Mouse (Mus musculus) MN1 (cell line): Measurements from ENCODE around the gene Gm48552.

Source experiments
- DNase-seq: peaks from one replicate; pipeline ENCODE4 v3.0.0-alpha.2; 2016; ENCODE audit warnings: low spot score

Gm48552 gene

DNA sequence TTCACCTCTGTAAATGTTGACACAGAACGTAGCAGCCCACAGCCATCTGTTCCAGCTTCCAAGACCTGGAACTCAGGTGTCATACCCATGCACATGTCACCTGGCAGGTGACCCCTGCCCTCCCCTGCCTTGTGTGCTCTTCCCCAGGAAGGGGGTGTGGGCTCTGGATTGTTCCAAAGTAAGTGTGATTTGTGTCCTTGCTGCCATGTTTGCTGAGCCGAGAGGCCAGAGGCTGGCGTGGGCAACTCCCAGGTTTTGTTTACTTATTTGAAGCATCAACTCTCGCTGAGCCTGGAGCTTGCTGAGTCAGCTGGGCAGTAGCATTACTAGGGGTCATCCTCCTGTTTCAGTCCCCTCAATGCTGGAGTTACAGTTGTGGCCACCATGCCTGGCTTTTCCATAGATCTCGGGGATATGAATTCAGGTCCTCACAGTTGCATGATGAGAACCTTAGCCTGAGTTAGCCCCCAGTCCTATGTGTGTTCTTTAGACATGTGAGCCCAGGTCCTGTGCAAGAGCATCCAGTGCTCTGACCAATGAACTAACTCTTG, at the start of gene Gm48552:
Gene Gm48552 (plus strand): TSS at position 501 of the 551 bp plus-strand sequence.
- DNase-seq = no peak

DNA sequence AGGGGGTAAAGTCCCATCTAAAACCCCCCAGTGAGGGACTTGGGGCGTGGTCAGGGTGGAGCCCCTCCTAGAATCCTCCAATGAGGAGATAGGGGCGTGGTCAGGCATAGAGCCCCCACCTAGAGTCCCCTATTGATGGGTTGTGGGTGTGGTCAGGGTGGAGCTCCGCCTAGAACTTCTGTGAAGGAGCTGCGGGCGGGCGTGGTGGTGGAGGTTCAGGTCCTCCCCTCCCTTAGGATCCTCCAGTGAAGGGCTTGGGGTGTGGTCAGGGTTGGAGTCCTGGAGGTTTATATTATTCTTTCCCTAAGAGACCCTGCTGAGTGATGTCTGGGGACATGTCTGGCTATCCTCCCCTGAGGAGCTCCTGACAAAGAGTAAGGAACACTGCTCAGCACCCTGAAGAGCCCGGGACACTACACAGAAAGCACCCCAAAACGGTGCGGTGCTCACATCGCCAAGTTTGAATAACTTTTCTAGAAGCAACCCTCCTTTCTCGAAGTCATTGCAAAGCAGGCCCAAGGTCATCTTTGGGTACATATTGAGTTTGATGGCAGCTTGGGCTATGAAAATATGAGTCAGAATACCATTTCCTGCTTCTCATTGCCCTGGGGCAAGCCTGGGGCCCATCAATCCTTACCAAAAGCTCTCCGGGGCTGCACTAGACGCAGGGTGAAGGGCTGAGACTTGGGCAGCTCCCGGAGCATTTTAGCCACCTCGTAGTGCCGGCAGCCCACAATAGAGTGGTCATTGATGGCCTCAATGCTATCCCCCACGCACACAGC, 48.1 kb upstream of the Gm48552 start:
- DNase-seq = no peak

DNA sequence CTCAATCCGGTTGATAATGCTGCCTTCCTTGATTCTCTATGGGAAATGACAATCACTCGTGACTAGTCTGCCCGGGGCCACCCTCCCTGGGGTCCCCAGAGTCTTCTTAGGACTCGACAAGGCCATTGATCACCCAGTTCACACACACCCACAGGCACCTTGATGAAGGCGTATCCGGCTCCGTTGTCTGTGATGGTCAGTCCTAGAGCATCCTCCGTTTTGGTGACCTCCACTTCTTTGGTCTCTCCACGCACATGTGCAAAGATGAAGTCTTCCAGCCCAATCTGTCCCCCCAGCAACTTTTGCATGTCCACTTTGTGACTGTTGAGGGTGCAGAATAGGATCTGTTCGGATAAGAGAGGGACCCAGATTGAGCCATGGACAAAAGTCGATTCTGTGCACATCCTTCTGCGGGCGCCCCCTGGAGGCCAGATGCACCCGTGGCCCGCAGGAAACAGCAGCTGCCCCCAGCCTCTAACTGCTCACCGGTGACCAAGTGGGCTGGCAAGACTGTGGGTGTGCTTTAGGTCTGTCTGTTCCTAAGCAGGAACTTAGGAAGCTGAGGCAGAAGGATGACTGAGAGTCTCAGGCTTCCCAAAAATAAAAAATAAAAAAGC, 47.4 kb upstream of the Gm48552 start:
- DNase-seq = peak; percentile 55

DNA sequence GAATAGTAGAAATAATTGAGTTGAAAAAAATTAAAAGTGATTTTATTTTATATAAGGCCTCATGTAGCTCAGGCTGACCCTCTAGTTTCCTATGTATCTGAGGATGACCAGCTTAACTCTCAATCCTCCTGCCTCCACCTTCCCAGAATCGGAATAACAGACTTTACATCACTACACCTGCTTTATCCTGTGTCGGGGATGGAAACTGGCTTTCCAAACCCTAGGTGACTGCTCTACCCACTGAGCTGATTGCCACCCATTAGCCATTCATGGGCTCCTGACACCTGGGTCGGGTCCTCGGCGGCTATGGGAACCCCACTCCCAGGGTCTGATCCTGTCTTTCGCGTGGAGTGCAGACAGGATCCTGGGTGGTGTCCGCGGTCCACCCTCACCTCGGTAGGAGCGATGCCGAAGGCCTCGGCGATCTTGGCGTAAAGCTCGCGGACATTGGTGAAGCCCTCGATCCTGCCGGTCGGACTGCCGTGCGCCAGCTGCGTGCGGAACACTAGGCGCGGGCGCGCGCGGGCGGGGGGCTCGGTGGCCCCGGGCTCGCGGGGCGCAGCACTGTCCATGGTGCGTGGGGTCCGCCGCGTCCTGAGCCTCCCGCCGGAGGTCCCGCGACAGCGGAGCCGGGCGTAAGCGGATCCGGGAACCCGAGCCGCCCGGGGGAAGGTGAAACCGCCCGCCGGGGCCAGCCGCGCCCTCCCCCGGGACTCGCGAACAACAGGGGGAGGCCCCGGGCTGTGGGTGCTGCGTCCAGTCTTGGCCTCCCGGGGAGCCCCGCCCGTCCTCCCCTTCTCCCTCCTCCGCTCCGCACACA, 45.9 kb upstream of the Gm48552 start, which contains the start of gene Gipc3:
Gene Gipc3 (minus strand): TSS at position 581 of the 820 bp plus-strand sequence.
- no peak for DNase-seq

DNA sequence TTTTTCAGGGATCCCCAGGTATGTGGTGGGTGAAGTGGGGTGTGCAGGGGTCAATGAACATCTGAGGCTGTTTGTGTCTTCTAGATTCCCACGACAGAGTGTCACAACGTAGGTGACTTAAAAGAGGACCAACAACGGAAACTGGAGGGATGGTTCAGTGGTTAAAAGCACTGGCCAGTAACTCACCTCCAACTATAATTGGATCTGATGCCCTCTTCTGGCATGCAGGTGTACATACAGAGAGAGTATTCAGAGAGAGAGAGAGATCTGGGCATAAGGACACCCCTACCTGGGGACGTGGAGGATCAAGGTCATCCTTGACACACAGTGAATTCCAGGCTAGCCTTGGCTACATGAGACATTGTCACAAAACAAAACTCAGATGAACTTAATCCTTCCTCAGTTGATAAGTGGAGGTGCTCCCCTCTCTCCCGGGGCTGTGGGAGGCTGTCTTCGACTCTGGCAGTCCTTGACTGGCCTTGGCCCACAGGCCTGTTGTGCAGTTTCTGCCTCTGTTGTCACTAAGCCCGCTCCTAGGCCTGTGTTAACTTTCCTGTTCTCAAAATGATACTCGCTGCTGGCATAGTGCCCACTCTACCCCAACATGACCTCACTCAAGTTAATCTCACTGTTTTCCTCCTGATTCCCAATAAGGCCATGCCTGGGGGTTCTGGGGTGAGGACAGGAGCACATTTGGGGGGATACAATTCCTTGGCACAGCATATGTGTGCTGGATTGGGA, 44.2 kb upstream of the Gm48552 start:
- DNase-seq = no peak

DNA sequence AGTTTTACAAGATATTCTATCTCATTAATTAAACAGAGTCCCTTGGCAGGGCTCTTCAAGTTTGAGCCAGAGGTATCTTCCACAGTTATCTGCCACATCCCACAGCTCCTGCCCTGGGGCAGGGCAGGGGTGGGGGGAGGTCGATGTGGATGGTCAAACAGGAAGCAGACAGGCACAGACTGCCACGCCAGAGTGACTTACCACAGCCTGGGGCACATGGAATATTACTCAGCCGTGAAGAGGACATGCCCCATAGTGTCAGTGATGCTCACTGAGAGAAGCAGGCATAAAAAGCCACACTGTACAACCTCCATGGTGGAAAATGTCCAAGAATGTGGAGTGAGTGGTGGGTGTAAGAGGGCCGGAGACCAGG, 43.7 kb upstream of the Gm48552 start:
- DNase-seq = no peak

DNA sequence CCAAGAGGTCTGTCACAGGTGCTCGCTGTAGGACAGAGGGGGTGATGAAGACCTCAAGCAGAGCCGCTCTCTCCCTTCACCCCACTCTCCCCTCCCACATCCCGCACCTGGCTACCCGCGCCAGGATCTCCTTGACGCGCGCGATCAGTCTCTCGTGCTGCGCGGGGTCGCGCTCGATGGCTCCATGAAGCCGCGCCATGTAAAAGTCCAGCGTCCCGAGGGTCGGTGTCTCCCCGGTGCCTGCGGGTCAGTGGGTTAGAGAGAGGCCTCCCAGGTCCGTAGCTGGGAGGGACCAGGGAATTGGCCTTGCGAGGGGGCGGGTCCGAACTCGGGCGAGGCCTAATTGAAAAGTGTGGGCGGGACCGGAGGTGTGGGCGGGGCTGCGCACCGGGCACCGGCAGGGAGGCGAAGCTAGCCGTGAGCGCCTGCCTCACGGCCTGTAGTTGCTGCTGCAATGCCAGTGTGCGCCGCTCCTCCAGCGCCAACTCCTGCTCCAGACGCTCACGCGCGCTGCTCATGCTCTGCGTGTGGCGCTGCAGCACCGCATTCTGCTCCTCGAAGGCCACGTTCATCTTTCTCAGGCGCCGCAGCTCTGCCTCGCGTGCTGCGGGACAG, 42.2 kb upstream of the Gm48552 start:
- DNase-seq = no peak

DNA sequence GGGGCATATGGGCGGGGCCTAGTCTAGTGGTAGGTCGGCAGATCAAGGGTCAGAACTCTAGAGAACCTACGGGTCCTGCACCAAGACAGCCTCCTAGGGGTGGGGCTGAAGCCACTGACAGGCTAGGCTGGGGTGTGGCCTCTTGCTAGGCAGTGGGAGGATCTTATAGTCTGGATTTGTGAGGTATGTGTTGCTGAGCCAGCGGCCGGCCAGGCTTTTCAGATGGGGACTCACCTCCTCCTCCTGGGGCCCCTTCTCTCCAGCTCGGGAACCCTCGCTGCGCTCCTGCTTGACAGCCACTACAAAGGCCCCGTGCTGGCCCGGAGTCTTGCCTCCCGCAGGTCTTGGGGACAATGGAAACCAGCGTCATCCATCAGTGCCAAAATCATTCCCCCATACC, 39.7 kb upstream of the Gm48552 start:
- peak; percentile 73 for DNase-seq

DNA sequence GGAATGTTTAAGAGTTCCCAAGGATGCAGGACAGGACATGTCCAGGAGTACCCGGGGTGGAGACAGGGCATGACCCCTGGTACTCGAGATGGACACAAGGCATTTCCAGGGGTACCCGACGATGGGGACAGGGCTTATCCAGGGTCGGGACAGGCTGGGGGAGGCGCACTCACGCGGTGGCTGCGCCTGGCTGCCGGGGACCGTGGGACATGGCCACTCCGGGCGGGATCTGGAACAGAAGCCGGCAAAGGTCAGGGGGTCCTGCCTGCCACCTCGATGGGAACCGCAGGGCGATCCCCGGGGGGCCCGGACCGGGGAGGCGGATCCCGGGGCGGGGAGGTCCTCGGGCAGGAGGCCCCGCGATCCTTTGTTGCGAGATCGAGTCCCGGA, 38.8 kb upstream of the Gm48552 start:
- DNase-seq = no peak

DNA sequence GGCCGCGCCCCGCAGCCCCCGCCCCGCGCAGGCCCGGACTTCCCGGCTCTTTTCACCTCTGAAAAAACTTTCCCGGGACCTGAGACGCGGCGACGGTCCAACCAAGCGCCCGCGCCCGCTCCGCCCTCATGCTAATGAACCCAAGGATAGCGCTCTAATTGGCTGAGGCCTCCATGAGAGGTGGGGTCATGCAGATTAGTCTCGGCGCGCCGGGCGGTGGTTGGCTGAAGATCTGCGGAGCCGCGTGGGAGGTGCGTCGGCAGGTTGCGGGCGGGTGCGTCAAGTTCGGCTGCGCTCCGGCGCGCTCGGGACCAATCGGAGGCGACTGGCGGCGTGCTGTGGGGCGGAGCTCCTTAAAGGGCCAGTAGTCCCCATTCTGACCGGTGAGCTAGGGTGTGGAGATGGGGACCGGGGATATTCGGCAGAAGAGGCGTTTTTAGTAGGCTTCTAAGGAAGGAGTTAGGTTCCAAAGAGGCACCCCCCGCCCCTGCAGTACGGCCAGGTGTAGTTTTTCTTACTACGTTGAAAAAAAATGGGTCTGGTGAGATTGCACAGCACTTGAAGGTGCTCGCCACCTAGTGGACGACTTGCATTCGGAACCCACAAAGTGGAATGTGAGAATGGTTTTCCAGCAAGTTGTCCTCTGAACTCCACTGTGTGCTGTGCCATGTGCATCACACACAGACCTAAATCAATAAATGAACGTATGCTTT, 38.3 kb upstream of the Gm48552 start, which contains the start of gene Hmg20b:
Gene Hmg20b (minus strand): TSS at position 130 of the 713 bp plus-strand sequence.
- peak; percentile 99 for DNase-seq

DNA sequence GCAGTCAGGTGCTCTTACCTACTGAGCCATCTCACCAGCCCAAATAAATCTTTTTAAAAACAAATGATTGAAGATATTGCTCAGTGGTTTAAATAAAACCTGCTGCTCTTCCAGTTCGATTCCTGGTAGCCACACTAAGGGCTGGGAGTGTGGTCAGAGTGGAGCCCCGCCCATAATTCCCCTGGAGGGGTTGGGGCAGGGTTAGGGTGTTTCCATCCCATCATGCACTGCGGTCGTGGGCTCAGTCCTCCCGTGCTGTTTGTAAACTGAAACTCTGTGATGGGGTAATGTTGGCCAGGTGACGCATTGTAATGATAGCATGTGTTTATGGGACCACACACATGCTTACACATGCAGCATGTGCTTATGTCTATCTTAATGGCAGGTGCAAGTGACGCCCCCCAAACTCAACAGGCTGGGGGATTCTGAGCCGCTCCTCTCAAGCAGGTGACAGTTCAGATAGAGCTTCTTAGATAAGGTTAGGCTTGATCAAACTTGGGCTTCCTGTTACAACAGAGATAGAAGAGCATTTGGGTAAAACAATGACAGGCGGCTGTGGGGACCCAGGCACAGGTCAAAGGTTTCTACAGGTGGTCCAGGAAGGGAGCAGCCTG, 37.0 kb upstream of the Gm48552 start:
- no peak for DNase-seq

DNA sequence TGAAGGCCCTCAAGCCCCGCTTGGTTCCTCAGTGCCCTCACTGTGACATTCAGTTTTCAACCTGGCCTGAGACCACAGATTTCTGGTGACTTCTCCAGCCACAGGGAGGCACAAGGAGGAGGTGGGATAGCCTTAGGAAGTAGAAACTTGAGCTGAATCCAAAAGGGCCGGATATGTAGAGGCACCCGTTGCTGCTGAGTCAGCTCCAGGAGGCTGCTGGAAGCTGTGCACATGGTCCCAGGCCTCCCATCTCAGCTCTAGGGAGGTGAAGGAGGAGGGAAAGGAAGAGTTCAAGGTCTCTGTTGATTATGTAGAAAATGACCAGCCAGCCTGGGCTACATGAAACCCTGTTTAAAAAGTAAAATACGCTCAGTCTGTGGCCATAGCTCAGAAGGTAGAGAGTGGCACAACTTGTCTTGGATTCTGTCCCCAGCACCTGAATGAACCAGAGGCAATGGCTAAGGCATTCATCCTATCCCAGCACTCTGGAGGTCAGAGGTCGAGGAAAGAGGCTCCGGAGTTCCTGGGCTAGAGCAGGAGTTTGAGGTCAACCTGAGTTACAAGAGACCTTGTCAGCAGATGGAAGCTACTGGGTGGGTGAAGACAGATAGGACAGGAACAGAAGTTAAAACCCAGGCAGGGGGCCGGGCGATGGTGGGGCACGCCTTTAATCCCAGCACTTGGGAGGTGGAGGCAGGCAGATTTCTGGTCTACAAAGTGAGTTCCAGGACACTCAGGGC, 33.9 kb upstream of the Gm48552 start:
- no peak for DNase-seq

DNA sequence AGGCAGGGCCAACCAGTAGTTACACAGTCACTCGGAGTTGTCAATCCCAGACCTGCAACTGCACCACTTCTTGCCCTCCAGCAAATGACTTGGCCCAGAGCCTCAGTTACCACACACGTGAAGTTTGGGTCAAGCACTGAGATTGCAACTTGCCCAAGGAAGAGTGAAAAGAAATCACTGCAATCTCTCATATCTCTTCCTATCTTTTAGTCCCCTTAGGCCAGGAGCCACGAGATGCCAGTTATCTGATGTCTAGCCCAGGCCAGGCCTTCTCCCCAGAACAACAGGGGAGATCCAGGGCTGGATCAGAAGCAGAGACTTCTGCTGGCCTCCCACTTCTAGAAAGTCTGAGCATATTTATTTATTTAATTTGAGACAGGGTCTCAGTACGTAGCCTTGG, 33.3 kb upstream of the Gm48552 start:
- DNase-seq = no peak

DNA sequence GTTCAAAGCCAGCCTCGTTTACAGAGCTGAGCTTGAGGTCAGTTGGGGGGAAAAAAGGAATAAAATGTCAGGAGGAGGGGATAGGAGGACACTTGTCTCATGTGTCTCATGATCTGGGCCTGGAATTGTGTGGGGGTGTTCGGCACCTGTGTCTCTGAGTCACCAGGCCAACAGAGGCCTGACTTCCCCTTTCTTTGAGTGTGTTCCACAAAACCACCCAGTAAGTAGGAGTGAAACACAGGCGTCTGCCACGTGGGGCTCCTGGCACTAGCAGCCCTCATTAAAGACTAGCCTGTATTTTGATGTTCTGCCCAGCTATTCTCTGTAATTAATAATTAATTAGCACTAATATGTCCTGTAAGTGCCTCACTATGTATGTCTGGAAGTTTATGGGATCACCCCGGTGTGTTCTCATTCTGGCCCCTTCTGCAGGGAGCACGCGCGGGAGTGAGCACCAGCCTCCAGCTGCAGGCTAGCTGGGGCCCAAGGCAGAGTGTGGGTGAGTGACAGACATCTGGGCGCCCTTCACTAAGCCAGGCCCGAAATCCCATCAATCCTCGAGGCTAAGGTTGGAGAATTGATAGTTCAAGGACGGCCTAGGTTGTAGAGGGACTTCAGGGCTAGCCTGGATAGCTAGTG, 32.3 kb upstream of the Gm48552 start:
- peak; percentile 53 for DNase-seq

DNA sequence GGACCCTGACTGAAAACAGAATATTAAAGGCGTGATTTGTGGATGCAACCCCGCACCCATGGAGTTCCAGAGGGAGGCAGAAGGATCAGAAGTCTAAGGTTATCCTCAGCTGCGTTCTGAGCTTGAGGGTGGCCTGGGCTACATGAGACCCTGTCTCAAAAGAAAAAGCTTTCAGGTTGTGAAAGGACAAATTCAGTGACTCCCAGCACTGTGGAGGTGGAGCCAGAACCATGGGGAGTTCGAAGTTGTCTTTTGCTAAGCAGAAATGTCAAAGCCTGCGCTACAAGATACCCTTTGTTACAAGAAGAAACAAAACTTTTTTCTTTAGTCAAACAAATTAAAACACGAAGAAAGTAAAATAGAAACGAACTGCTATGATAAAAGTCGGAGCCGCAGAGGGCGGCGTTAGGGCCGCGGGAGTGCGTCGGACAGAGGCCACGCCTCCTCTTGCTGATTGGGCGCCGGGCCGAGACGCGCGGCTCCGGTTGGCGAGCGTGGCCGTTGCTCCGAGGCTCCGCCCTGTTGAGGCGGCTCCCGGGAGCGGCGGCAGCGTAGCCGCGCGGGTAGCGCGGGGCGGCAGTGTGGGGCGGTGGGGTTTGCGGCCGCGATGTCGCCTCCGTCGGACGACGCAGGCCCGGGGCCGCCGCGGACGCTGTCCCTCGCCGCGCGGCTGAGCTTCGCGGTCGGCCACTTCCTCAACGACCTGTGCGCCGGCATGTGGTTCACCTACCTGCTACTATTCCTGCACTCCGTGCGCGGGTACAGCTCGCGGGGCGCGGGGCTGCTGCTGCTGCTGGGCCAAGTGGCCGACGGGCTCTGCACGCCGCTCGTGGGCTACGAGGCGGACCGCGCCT, 31.6 kb upstream of the Gm48552 start, which contains the start of gene Mfsd12:
Gene Mfsd12 (plus strand): TSS at position 501 of the 854 bp plus-strand sequence.
- peak; percentile 93 for DNase-seq

DNA sequence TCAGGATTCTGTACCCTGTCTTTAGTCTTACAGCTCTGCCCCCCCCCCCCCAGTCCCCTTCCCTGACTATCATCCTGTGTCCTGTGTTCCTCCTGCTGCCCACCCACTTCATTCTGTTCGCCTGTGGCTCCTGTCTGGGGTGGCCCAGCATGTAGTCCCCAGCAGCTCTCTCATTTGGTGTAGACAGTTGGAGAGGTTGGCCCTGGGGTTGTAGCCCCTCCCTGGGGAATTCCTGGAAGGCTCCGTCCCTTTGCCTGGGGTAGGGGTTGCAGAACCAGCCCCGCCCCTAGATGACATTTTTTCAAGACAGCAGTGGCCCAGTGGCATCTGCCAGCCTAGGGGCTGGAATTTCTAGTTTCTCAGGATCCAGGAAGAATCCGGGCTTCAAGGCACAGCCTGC, 30.6 kb upstream of the Gm48552 start:
- no peak for DNase-seq

DNA sequence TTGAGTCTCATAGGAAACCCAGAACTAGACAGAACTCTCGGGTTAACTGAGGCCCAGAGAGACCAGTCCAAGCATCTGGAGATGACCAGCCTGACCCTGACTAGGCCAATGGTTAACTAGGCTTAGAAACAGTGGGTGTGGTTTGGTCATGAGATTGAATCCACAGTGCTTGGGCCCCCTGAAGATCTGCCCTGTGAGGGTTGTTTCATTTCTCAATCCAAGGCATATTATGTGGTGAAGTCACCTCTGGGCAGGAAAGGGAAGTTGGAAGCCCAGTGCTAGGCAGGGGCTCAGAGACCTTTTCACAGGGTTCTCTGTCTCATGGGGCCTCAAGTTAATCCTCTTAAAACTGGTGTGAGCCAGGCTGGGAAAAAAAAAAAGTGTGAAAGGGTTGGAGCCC, 30.0 kb upstream of the Gm48552 start:
- DNase-seq = no peak

DNA sequence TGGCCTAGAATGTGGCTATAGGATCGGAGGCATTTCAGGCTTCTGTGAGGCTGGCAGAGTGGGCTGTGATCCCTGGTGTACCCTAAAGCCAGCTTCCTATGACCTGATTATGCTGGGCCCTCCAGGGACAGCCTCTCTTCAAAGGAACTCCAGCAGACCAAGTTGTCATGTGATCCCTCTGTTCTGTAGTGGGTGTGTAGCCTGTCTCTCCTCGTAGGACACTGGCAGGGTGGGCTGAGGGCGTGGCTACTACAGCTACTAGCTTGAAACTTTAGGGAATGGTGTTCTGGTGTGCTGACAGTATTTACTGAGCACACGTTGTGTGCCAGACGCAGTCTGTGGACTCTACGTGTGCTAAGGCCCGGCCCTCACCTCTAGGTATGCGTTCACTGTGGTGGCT, 28.1 kb upstream of the Gm48552 start:
- peak; percentile 59 for DNase-seq
